Mouse (Mus musculus): ENCODE results near the gene Cit.

DNA sequence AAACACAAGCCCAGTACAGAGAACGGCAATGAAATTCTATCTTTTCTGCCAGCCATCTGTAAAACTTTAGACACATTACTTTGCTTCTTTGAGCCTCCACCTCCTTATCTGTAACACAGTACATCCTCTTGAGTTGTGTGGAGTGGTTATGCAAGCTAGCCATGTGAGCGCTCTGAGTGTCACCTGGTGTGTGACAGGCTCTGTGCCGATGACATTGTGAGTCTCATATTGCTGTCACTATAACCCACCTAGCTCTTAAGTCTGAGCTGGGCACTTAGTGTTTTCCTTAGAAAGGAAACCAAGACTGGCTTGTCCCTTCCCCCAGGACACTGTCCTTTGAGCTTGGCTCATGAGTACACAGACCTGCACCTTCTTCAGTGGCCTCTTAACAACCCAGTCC is 203.2 kb downstream of the Cit start:
- TF ChIP-seq CTCF (IDR thresholded peaks at IDR 0.05; ENCODE audit: low read depth) (no peak), EP300 (optimal IDR thresholded peaks at IDR 0.05) (no peak)
